Mouse (Mus musculus) cerebellum, adult 2 months (tissue): ENCODE measurements around the gene Anks3. TPM values are rescaled to one million over a fixed set of nuclear protein-coding genes. Genes with fewer than 3 reads are reported as not detected.

Experiments
- DNase-seq, 2 experiments: peaks; one replicate each; pipeline ENCODE4 v3.0.0; 2021
- H3K27ac ChIP-seq: fragments of 200-500 bp; 2 replicates; pipeline ENCODE4 v1.5.1; 2012; ENCODE audit warnings: low read length, control low read depth, inconsistent platforms; ENCODE audit not compliant: insufficient read depth
- H3K27me3 ChIP-seq: fragments of 200-500 bp; 2 replicates; pipeline ENCODE4 v1.6.1; 2012; ENCODE audit warnings: inconsistent platforms, mild to moderate bottlenecking, low read length, moderate library complexity; ENCODE audit not compliant: control insufficient read depth, insufficient read depth
- H3K4me1 ChIP-seq: fragments of 200-500 bp; 2 replicates; pipeline ENCODE4 v1.6.1; 2011; ENCODE audit warnings: low read length; ENCODE audit not compliant: control insufficient read depth, insufficient read depth
- H3K4me3 ChIP-seq: fragments of 200-500 bp; replicated peaks from 2 replicates; pipeline ENCODE3; 2011; ENCODE audit warnings: mild to moderate bottlenecking, low read depth, low read length, control low read depth; ENCODE audit not compliant: insufficient read depth
- CTCF ChIP-seq: fragments of 200-500 bp; IDR thresholded peaks from 2 replicates; pipeline ENCODE4 v1.5.1; 2011; ENCODE audit warnings: low read depth, mild to moderate bottlenecking, control low read depth, low read length, moderate library complexity, borderline replicate concordance; ENCODE audit not compliant: insufficient read depth
- POLR2A ChIP-seq: fragments of 200-500 bp; IDR thresholded peaks from 2 replicates; pipeline ENCODE4 v1.6.1; 2011; ENCODE audit warnings: low read length, control low read depth, borderline replicate concordance; ENCODE audit not compliant: insufficient read depth
- WGBS: fragments of 180-500 bp; shearing (Covaris S2); methylation state at CpG from one replicate; pipeline ENCODE4 v1.1.7; 2018; 5-methylcytosine and 5-hydroxymethylcytosine counted together
- polyA plus RNA-seq: library from polyadenylated mRNA; depleted of rRNA; stranded (reverse); fragments of >200 nt; gene quantifications from 2 replicates; pipeline ENCODE4 v1.2.3, GENCODE M21; 2012; rRNA removed

Anks3 gene
- polyA plus RNA-seq, 1 experiment = 104 TPM

- Histone ChIP-seq H3K27ac (no peak overlapping the region), H3K27me3 (no peaks in the 10 kb centered on the region), H3K4me3 (no peak overlapping the region), H3K4me1 (peaks cover 22% of the 10 kb centered on the region)
- DNase-seq = peak in 1 of 2 experiments; percentile 36
- no peak for TF ChIP-seq CTCF
- TF ChIP-seq POLR2A = no peak
- 68% methylated on average over 6 of the region's 6 CpGs for WGBS
Measured at GRCm38 (mm10) chr16:4898881-4899280, 65.1 kb downstream of the Anks3 start.

GRCm38 (mm10) chr16:4897146-4897730, 66.8 kb downstream of the Anks3 start:
- TF ChIP-seq CTCF = peak; percentile 27; the same call in 1 of the 2 replicates
- no peak for TF ChIP-seq POLR2A
- Histone ChIP-seq H3K27me3 (no peaks in the 10 kb centered on the region), H3K27ac (0 out of 2 replicates have a peak overlapping the region, but pooled peaks have one; percentile 54), H3K4me1 (peaks cover 22% of the 10 kb centered on the region), H3K4me3 (no peak overlapping the region)
- no peak for DNase-seq
- 53% methylated on average over 7 of the region's 7 CpGs for WGBS

GRCm38 (mm10) chr16:4896249-4897027, 67.6 kb downstream of the Anks3 start:
- Histone ChIP-seq H3K4me1 (peaks cover 22% of the 10 kb centered on the region), H3K27ac (peak overlapping the region; percentile 54), H3K4me3 (no peak overlapping the region), H3K27me3 (no peaks in the 10 kb centered on the region)
- DNase-seq = peak; percentile 61 to 74
- TF ChIP-seq POLR2A = no peak
- no peak for TF ChIP-seq CTCF
- WGBS = 32% methylated on average over 5 of the region's 5 CpGs

GRCm38 (mm10) chr16:4894201-4894908, 69.7 kb downstream of the Anks3 start:
- no peak overlapping the region for H3K4me3 ChIP-seq
- H3K4me1 ChIP-seq = peaks cover 22% of the 10 kb centered on the region
- DNase-seq = no peak
- no peak for TF ChIP-seq POLR2A
- TF ChIP-seq CTCF = no peak
- no peak overlapping the region for H3K27ac ChIP-seq
- no peaks in the 10 kb centered on the region for H3K27me3 ChIP-seq
- 87% methylated on average over 7 of the region's 7 CpGs for WGBS

GRCm38 (mm10) chr16:4892171-4892570, 71.8 kb downstream of the Anks3 start:
- H3K27me3 ChIP-seq = no peaks in the 10 kb centered on the region
- no peak for TF ChIP-seq CTCF
- no peak for TF ChIP-seq POLR2A
- H3K4me3 ChIP-seq = no peak overlapping the region
- no peak for DNase-seq
- H3K27ac ChIP-seq = no peak overlapping the region
- WGBS = 42% methylated on average over 6 of the region's 6 CpGs
- peaks cover 18% of the 10 kb centered on the region for H3K4me1 ChIP-seq

Other genes with a start within 250 kb of the Anks3 start
- 33.0 and 36.9 TPM in 2 replicates for gene Nmral1, start 244.8 kb downstream of the Anks3 start, polyA plus RNA-seq
- gene Hmox2, start 237.8 kb downstream of the Anks3 start, polyA plus RNA-seq = 127 and 135 TPM in 2 replicates
- 251 and 263 TPM in 2 replicates for gene Cdip1, start 173.9 kb downstream of the Anks3 start, polyA plus RNA-seq
- 0.08 TPM in 1 of 2 replicates, not detected in the other for gene 4930562C15Rik, start 128.8 kb downstream of the Anks3 start, polyA plus RNA-seq
- 57.9 and 63.5 TPM in 2 replicates for gene Ubald1, start 83.9 kb downstream of the Anks3 start, polyA plus RNA-seq
- gene Mgrn1, start 78.0 kb downstream of the Anks3 start, polyA plus RNA-seq = 243 and 248 TPM in 2 replicates
- gene Nudt16l1, start 25.4 kb downstream of the Anks3 start, polyA plus RNA-seq = 102 and 104 TPM in 2 replicates
- not detected in 2 replicates for gene Sept12, start 33.6 kb upstream of the Anks3 start, polyA plus RNA-seq
- 1.00 and 2.5 TPM in 2 replicates for gene Smim22, start 43.1 kb upstream of the Anks3 start, polyA plus RNA-seq
- gene Rogdi, start 49.3 kb upstream of the Anks3 start, polyA plus RNA-seq = 274 and 294 TPM in 2 replicates
- gene Glyr1, start 85.7 kb upstream of the Anks3 start, polyA plus RNA-seq = 139 and 146 TPM in 2 replicates
- 28.1 and 30.2 TPM in 2 replicates for gene Ubn1, start 85.9 kb upstream of the Anks3 start, polyA plus RNA-seq
- 0.87 and 0.88 TPM in 2 replicates for gene Ppl, start 168.2 kb upstream of the Anks3 start, polyA plus RNA-seq
- 19.6 and 25.4 TPM in 2 replicates for gene Sec14l5, start 182.9 kb upstream of the Anks3 start, polyA plus RNA-seq
- gene Nagpa, start 239.8 kb upstream of the Anks3 start, polyA plus RNA-seq = 21.1 and 21.3 TPM in 2 replicates